Comparison of ENCODE assay signal across 20 mouse cellular contexts in genomic region chr11:63252012-63252856, GRCm38 (mm10).
DNase-seq lines count a peak whose midpoint lies in the region; ATAC-seq and TF ChIP-seq lines count a peak whose summit lies in the region.
"Had no signal": no experiment of that assay in that cellular context is flagged by ENCODE, and none has a peak within 500 bp of the region (broad histone marks: within the 10 kb centered on the region; RNA-seq: fewer than 3 reads in every experiment).

No protein-coding gene starts in this region.

- no peak overlapping the region for H3K9ac ChIP-seq in liver, adult 2 months (ENCODE audit: low read depth, low read length)
- no peak overlapping the region for H3K9ac ChIP-seq in limb, embryonic 11.5 days (ENCODE audit: low read length)
- no peak overlapping the region for H3K9ac ChIP-seq in midbrain, embryonic 15.5 days
- H3K9ac ChIP-seq: heart, embryonic 13.5 days had no signal

- H3K79me2 ChIP-seq in liver, adult 2 months (ENCODE audit: control insufficient read depth, insufficient read depth, low read length): no peaks in the 10 kb centered on the region

- no peaks in the 10 kb centered on the region for H3K27me3 ChIP-seq in liver, adult 2 months (ENCODE audit: control insufficient read depth, insufficient read depth, low read length)
- no peaks in the 10 kb centered on the region for H3K27me3 ChIP-seq in limb, embryonic 11.5 days (ENCODE audit: control insufficient read depth, insufficient read depth, low read length)
- H3K27me3 ChIP-seq in midbrain, embryonic 15.5 days (replicated peaks): no peaks in the 10 kb centered on the region
- H3K27me3 ChIP-seq: heart, embryonic 13.5 days had no signal

- TF ChIP-seq POLR2A in liver, adult 2 months (IDR thresholded peaks at IDR 0.05; ENCODE audit: extremely low read depth, insufficient read depth, low read length): no peak

- H3K27ac ChIP-seq in liver, adult 2 months (replicated peaks; ENCODE audit: insufficient read depth, low read depth, low read length): no peak overlapping the region
- H3K27ac ChIP-seq in limb, embryonic 11.5 days (replicated peaks; ENCODE audit: low read depth, low read length): peak overlapping the region; percentile 65
- no peak overlapping the region for H3K27ac ChIP-seq in midbrain, embryonic 15.5 days
- H3K27ac ChIP-seq: heart, embryonic 13.5 days had no signal

- H3K4me2 ChIP-seq in limb, embryonic 11.5 days (ENCODE audit: low read depth, severe bottlenecking): no peak overlapping the region
- no peak overlapping the region for H3K4me2 ChIP-seq in midbrain, embryonic 15.5 days
- H3K4me2 ChIP-seq: heart, embryonic 13.5 days had no signal

- ATAC-seq in limb, embryonic 11.5 days (ENCODE audit: insufficient number of reproducible peaks, low FRiP score, low TSS enrichment, low read depth): no peak
- ATAC-seq in frontal cortex, adult (ENCODE audit: low TSS enrichment): no peak
- no peak for ATAC-seq in midbrain, embryonic 15.5 days (replicated peaks)
- ATAC-seq: activated CD4-positive, CD25-positive, alpha-beta regulatory T cell, adult 4 months; forebrain, embryonic 14.5 days; inflammation-experienced regulatory T-cells, adult 6 months; Patski had no signal

- no peak overlapping the region for H3K4me3 ChIP-seq in liver, adult 2 months (ENCODE audit: insufficient read depth, low read depth, low read length)
- H3K4me3 ChIP-seq in limb, embryonic 11.5 days (ENCODE audit: low read depth, low read length): no peak overlapping the region
- no peak overlapping the region for H3K4me3 ChIP-seq in midbrain, embryonic 15.5 days
- H3K4me3 ChIP-seq: heart, embryonic 13.5 days; megakaryocyte, embryonic 14.5 days had no signal

- TF ChIP-seq CTCF in liver, adult 2 months (IDR thresholded peaks at IDR 0.05; ENCODE audit: low read depth, low read length): no peak

- intact Hi-C loops in heart, postnatal 10 days (cut with DNase I): no loop called here

- no peaks in the 10 kb centered on the region for H3K36me3 ChIP-seq in liver, adult 2 months (ENCODE audit: control insufficient read depth, insufficient read depth, low read length)
- no peaks in the 10 kb centered on the region for H3K36me3 ChIP-seq in limb, embryonic 11.5 days (ENCODE audit: control insufficient read depth, insufficient read depth, low read length)
- H3K36me3 ChIP-seq in midbrain, embryonic 15.5 days (replicated peaks): no peaks in the 10 kb centered on the region
- H3K36me3 ChIP-seq: heart, embryonic 13.5 days had no signal

- no peaks in the 10 kb centered on the region for H3K4me1 ChIP-seq in liver, adult 2 months (ENCODE audit: control insufficient read depth, insufficient read depth, low read length)
- peaks cover 17% of the 10 kb centered on the region for H3K4me1 ChIP-seq in limb, embryonic 11.5 days (ENCODE audit: control insufficient read depth, insufficient read depth, low read length)
- H3K4me1 ChIP-seq in midbrain, embryonic 15.5 days: peaks cover 12% of the 10 kb centered on the region
- H3K4me1 ChIP-seq: megakaryocyte, embryonic 14.5 days had no signal

- no peaks in the 10 kb centered on the region for H3K9me3 ChIP-seq in limb, embryonic 11.5 days (ENCODE audit: control insufficient read depth, low read length)
- no peaks in the 10 kb centered on the region for H3K9me3 ChIP-seq in midbrain, embryonic 15.5 days
- H3K9me3 ChIP-seq: heart, embryonic 13.5 days had no signal

- WGBS in liver, adult 2 months: 63% methylated on average over 8 of the region's 8 CpGs
- 49% methylated on average over 8 of the region's 8 CpGs for WGBS in limb, embryonic 11.5 days
- 79% methylated on average over 8 of the region's 8 CpGs for WGBS in midbrain, embryonic 15.5 days

- DNase-seq in heart, adult 11 months: peak; percentile 80
- DNase-seq in heart, postnatal 10 days: no peak
- peak; percentile 3 for DNase-seq in liver, adult 2 months (ENCODE audit: extremely low read depth, low read depth, low spot score)
- no peak for DNase-seq in liver
- peak; percentile 31 for DNase-seq in limb, embryonic 11.5 days (ENCODE audit: low spot score)
- DNase-seq in adrenal gland, postnatal 14 days: no peak
- DNase-seq: adrenal gland, postnatal 25 days; B cell, adult 2 months; cerebellum, adult 8-10 months; gastrocnemius, postnatal 36 days; layer of hippocampus, postnatal 36 days; right cerebral cortex, postnatal 25 days had no signal

Comparison
In these comparisons a context has a peak if more than half of its experiments do, and no peak if none do; other contexts are left out.
1. DNase-seq: peak in heart, adult 11 months (single experiment), liver, adult 2 months (single experiment) and limb, embryonic 11.5 days (single experiment); none in heart, postnatal 10 days (0 of 2), liver (single experiment) and adrenal gland, postnatal 14 days (single experiment).